Mouse (Mus musculus): ENCODE results near the gene Mdh2. TPM values are rescaled to one million over a fixed set of nuclear protein-coding genes. Genes with fewer than 3 reads are reported as not detected.

Mdh2 gene
- polyA plus RNA-seq (2016; fragmentation: Nextera tagmentation; extraction: Ambion mirVana): 856 and 984 TPM in 2 replicates

DNA sequence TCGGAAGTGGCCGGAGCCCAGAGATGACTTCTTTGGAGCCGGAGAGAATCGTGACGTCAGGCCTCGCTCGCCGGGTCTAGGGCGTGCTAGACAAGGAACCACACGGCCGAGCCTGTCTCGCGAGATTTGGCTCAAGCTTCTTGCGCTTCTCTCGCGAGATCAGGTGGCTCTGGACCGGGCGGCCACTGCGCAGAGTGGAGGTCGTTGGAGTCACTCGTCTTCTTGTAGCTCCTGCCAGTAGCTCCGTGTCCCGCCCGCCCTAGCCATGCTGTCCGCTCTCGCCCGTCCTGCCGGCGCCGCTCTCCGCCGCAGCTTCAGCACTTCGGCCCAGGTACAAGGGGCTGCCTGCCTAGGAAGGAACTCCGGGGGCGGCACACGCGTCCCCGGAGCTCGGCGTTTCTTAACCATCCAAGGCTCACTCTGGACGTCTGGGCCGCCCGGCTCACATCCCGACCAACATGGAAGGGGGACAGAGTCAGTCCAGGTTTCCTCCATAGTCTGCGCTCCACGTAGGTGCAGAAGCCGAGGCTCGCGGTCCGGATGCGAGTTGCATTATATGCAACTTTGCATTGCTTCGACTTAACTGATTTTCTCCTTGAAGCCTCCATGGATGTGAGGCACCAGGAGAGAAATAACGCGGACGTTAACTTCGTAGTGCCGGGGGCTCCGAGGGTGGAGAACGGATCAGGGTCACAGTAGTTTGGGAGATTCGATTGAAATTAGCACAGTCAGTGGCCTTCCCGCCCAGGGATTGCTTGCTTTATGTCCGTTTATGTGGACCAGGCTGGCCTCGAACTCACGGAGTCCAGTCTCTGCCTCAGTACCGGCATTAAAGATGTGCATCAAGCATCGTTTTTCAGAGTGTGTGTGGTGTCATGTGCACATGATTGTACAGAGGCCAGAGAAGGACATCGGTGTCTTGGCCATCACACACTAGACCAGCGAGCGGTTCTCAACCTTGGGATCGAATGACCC lies at the start of gene Mdh2:
Gene Mdh2 (plus strand): TSS at position 10 of the 975 bp plus-strand sequence.
- H3K4me3 ChIP-seq: peak within 1 kb of the TSS; percentile 91
- no peaks in the 10 kb centered on the region for H3K27me3 ChIP-seq (ENCODE audit: insufficient read depth, poor library complexity, severe bottlenecking)
- H3K9me3 ChIP-seq: no peaks in the 10 kb centered on the region
- peaks cover 22% of the 10 kb centered on the region for H3K4me1 ChIP-seq
- peaks cover 32% of the 10 kb centered on the region for H3K36me3 ChIP-seq
- H3K27ac ChIP-seq: peak within 1 kb of the TSS; percentile 98
- DNase-seq (ENCODE audit: low spot score): peak; percentile 100
- WGBS: under 1% methylated on average over 70 of the region's 70 CpGs

DNA sequence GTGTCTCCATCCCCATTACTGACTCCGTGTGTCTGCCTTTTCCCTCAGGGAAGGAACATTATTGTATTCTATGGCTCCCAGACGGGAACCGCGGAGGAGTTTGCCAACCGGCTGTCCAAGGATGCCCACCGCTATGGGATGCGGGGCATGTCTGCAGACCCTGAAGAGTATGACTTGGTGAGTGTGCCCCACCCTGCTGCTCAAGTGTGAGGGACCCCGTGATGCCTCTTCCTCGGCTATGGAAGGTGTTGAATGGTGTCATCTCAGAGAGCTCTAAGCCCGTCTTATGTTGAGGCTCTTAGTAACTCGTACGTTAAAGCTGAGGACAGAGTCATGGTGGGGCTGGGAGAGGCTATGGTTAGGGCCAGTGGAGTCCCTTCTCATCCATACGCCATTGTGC lies 48.9 kb upstream of the Mdh2 start:
- DNase-seq (ENCODE audit: low spot score): no peak
- WGBS: 91% methylated on average over 13 of the region's 13 CpGs

DNA sequence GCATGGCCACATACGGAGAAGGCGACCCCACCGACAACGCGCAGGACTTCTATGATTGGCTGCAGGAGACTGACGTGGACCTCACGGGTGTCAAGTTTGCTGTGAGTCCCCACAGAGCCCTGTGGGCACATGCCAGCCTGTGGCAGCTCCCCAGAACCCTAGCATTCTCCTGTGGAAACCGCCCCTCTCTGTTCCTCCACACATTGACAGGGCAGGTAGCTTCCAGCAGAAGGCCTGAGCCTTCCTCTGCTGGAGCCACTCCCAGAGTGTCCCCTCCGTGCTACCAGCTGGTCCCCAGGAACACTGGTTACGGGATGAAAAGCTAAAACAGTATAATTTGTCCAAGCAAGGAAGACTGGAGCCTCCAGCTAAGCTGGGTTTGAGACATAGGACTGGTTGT lies 48.0 kb upstream of the Mdh2 start:
- WGBS: 93% methylated on average over 10 of the region's 10 CpGs
- H3K4me3 ChIP-seq: no peak overlapping the region
- H3K4me1 ChIP-seq: peaks cover 21% of the 10 kb centered on the region
- no peaks in the 10 kb centered on the region for H3K9me3 ChIP-seq
- no peak for DNase-seq (ENCODE audit: low spot score)
- no peaks in the 10 kb centered on the region for H3K27me3 ChIP-seq (ENCODE audit: insufficient read depth, poor library complexity, severe bottlenecking)
- peaks cover 70% of the 10 kb centered on the region for H3K36me3 ChIP-seq
- no peak overlapping the region for H3K27ac ChIP-seq

More for the DNA sequence above, 48.9 kb upstream of the Mdh2 start:
- Histone ChIP-seq H3K36me3 (peaks cover 60% of the 10 kb centered on the region), H3K4me3 (no peak overlapping the region), H3K9me3 (no peaks in the 10 kb centered on the region), H3K27ac (no peak overlapping the region), H3K27me3 (ENCODE audit: insufficient read depth, poor library complexity, severe bottlenecking) (no peaks in the 10 kb centered on the region), H3K4me1 (peaks cover 31% of the 10 kb centered on the region)

DNA sequence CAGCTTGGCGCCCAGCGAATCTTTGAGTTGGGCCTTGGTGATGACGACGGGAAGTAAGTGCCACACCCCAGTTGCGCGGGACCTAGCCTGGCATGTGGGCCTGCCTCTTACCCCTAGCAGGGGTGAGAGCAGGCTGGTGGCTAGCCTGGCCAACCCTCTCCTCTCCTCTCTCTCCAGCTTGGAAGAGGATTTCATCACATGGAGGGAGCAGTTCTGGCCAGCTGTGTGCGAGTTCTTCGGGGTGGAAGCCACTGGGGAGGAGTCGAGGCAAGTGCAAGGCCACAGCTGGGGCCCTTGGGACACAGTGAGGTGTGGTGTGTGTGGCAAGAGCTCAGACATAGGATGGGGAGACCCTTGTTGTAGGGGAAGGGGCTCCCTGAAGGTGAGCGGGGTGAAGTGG lies 47.4 kb upstream of the Mdh2 start:
- DNase-seq (ENCODE audit: low spot score): no peak
- Histone ChIP-seq H3K27me3 (ENCODE audit: insufficient read depth, poor library complexity, severe bottlenecking) (no peaks in the 10 kb centered on the region), H3K4me3 (no peak overlapping the region), H3K36me3 (peaks cover 76% of the 10 kb centered on the region), H3K4me1 (peaks cover 15% of the 10 kb centered on the region), H3K9me3 (no peaks in the 10 kb centered on the region), H3K27ac (no peak overlapping the region)
- WGBS: 88% methylated on average over 10 of the region's 10 CpGs

DNA sequence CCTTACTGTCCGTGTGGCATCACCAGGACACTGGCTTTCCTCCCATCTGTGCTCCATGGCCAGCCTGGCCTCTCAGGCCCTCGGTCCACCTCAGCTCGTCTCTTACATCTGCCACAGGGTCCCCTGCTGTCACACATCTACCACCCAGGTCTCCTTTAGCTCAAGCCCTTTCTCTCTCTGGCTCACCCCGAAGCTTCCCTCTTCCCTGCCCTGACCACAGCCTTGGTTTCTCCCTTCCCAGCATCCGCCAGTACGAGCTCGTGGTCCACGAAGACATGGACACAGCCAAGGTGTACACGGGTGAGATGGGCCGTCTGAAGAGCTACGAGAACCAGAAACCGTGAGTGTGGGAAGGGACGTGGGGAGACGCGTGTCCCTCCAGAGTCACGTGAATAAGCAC lies 47.0 kb upstream of the Mdh2 start:
- DNase-seq (ENCODE audit: low spot score): no peak
- 89% methylated on average over 16 of the region's 16 CpGs for WGBS
- no peaks in the 10 kb centered on the region for H3K9me3 ChIP-seq
- no peak overlapping the region for H3K4me3 ChIP-seq
- H3K4me1 ChIP-seq: peaks cover 11% of the 10 kb centered on the region
- no peaks in the 10 kb centered on the region for H3K27me3 ChIP-seq (ENCODE audit: insufficient read depth, poor library complexity, severe bottlenecking)
- peaks cover 80% of the 10 kb centered on the region for H3K36me3 ChIP-seq
- H3K27ac ChIP-seq: no peak overlapping the region

DNA sequence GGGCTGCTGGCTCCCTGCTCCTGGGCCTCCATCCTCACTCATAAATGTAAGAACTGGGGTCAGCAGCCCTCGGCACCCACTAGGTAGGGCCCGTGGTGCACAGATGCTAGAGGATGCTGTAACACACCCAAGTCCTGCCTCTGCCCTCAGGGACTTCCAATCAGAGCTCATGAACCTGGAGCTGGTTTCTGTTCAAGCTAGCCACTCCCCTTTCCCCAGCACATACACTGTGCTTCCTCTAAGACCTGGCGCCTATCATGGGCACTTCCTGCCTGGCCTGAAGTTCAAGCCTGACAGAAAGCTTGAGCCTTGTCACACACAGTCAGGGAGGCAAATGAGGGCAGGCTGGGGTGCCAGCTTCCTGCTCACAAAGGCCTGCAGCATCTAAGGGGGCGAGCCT lies 45.2 kb upstream of the Mdh2 start:
- DNase-seq (ENCODE audit: low spot score): no peak
- Histone ChIP-seq H3K4me3 (no peak overlapping the region), H3K4me1 (peaks cover 3% of the 10 kb centered on the region; the same call in 1 of the 2 replicates), H3K27ac (no peak overlapping the region), H3K36me3 (peaks cover 90% of the 10 kb centered on the region), H3K9me3 (no peaks in the 10 kb centered on the region), H3K27me3 (ENCODE audit: insufficient read depth, poor library complexity, severe bottlenecking) (no peaks in the 10 kb centered on the region)
- 88% methylated on average over 4 of the region's 4 CpGs for WGBS

DNA sequence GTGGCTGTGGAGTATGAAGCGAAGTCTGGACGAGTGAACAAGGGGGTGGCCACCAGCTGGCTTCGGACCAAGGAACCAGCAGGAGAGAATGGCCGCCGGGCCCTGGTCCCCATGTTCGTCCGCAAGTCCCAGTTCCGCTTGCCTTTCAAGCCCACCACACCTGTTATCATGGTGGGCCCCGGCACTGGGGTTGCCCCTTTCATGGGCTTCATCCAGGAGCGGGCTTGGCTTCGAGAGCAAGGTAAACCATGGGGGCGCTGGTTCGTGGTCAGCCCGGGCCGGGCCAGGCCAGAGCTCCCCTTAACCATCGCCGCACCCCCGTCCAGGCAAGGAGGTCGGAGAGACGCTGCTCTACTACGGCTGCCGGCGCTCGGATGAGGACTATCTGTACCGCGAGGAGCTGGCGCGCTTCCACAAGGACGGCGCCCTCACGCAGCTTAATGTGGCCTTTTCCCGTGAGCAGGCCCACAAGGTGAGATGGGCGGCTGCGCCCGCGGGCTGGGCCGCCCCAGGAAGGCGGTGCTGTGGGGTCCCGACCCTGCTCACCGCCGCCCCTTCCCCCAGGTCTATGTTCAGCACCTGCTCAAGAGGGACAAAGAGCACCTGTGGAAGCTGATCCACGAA lies 44.1 kb upstream of the Mdh2 start:
- no peak for DNase-seq (ENCODE audit: low spot score)
- no peak overlapping the region for H3K27ac ChIP-seq
- peaks cover 6% of the 10 kb centered on the region; the same call in 1 of the 2 replicates for H3K4me1 ChIP-seq
- no peak overlapping the region for H3K4me3 ChIP-seq
- WGBS: 89% methylated on average over 42 of the region's 42 CpGs
- no peaks in the 10 kb centered on the region for H3K9me3 ChIP-seq
- H3K27me3 ChIP-seq (ENCODE audit: insufficient read depth, poor library complexity, severe bottlenecking): no peaks in the 10 kb centered on the region
- H3K36me3 ChIP-seq: peaks cover 82% of the 10 kb centered on the region

DNA sequence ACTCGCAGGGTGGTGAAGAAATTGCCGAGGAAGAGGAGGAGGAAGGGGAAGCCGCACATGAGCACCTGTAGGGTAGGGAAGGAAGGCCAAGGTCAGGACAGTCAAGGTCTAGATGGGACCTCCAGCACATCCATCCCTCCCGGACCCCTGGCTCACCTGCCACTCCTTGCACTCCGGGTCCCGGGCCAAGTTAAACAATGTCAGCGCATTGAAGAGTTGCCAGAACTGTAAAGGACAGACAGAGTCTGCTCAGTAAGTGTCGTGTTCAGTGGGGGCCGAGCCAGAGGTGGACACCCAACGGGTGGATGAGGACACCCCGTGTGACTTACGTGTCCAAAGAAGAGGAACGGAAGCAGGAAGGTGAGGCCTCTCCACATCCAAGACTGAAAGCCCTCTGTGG lies 42.5 kb upstream of the Mdh2 start:
- WGBS: 92% methylated on average over 13 of the region's 13 CpGs
- no peak overlapping the region for H3K4me3 ChIP-seq

DNA sequence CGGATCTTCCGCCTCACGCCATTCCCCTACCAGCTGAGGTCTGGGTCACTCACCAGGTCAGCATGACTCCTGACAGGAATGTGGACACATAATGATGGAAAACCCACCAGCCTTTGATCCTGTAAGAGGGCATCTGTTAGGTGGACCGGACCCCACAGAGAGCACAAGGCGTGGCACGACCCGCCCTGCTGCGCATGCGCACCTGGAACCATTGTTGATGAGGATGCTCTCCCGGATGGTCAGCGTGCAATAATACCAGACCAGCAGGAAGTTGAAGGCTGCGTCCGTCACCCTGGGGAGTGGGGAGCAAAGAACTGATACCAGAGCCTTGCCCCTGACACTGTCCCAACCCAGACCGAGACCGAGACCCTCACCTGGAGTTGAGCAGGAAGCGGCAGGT lies 41.7 kb upstream of the Mdh2 start:
- Histone ChIP-seq H3K27me3 (ENCODE audit: insufficient read depth, poor library complexity, severe bottlenecking) (no peaks in the 10 kb centered on the region), H3K36me3 (peaks cover 74% of the 10 kb centered on the region), H3K27ac (no peak overlapping the region), H3K4me3 (no peak overlapping the region), H3K4me1 (peaks cover 6% of the 10 kb centered on the region; the same call in 1 of the 2 replicates), H3K9me3 (no peaks in the 10 kb centered on the region)
- 93% methylated on average over 16 of the region's 16 CpGs for WGBS
- DNase-seq (ENCODE audit: low spot score): no peak

More for the DNA sequence above, 42.5 kb upstream of the Mdh2 start:
- DNase-seq (ENCODE audit: low spot score): no peak
- no peak overlapping the region for H3K27ac ChIP-seq
- peaks cover 75% of the 10 kb centered on the region for H3K36me3 ChIP-seq
- peaks cover 6% of the 10 kb centered on the region; the same call in 1 of the 2 replicates for H3K4me1 ChIP-seq
- H3K27me3 ChIP-seq (ENCODE audit: insufficient read depth, poor library complexity, severe bottlenecking): no peaks in the 10 kb centered on the region
- no peaks in the 10 kb centered on the region for H3K9me3 ChIP-seq

DNA sequence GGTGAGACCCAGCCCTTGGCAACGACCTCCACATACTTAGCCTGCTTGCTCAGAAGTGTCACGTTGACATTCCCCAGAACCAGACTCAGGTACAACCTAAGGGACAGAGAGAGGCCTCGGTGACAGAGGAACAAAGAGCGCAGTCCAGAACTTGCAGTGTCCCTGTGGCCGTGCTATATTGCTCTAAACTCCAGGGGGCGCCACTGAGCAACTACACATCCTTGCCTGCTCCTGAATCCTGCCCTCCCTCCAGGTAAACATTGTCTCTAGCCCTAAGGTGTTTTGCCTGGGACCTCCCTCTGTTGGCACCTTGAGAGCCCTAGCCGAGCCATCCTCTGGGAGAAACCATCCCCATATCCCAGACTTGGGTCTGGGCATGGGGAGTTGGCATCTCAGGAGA lies 41.1 kb upstream of the Mdh2 start:
- no peak overlapping the region for H3K27ac ChIP-seq
- peaks cover 6% of the 10 kb centered on the region; the same call in 1 of the 2 replicates for H3K4me1 ChIP-seq
- 64% methylated on average over 7 of the region's 7 CpGs for WGBS
- H3K36me3 ChIP-seq: peaks cover 74% of the 10 kb centered on the region
- H3K27me3 ChIP-seq (ENCODE audit: insufficient read depth, poor library complexity, severe bottlenecking): no peaks in the 10 kb centered on the region
- no peak overlapping the region for H3K4me3 ChIP-seq
- DNase-seq (ENCODE audit: low spot score): no peak
- H3K9me3 ChIP-seq: no peaks in the 10 kb centered on the region

DNA sequence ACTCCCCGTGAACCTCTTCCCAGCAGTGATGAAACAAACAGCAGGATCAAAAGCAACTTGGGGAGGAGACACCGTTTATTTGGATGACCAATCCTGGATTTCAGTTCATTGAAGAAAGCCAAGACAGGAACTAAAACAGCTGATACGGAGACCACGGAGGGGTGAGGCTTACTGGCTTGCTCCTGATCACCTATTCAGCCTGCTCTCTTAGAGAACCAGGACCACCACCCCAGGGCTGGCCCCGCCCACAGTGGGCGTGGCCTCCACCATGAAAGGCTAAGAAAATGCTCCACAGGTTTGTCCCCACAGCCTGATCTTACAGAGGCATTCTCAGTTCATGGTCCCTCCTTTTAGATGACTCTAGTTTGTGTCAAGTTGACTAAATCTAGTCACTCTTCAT lies 40.0 kb upstream of the Mdh2 start:
- no peak overlapping the region for H3K27ac ChIP-seq
- no peak for DNase-seq (ENCODE audit: low spot score)
- no peaks in the 10 kb centered on the region for H3K9me3 ChIP-seq
- H3K4me1 ChIP-seq: peaks cover 14% of the 10 kb centered on the region
- no peak overlapping the region for H3K4me3 ChIP-seq
- no peaks in the 10 kb centered on the region for H3K27me3 ChIP-seq (ENCODE audit: insufficient read depth, poor library complexity, severe bottlenecking)
- H3K36me3 ChIP-seq: peaks cover 65% of the 10 kb centered on the region
- 22% methylated on average over 6 of the region's 6 CpGs for WGBS

DNA sequence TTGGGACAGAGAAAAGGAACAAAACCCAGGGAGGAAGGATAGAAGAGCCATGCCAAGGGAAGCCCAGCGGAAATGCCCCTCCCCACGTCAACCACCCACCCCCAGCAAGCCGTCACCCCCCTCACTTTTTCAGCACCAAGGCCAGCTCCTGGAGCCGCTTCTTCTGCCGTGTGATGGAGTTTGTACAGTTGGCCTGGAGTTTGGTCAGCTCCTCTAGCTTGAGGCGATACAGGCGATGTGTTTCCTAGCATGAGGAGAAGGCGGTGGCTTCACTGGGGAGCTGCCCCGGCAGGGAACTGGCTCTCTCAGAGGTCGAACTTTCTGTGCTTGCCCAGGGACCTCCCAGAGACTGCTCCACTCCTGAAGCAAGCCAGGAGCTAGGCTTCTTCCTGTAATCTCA lies 36.1 kb upstream of the Mdh2 start:
- Histone ChIP-seq H3K4me3 (no peak overlapping the region), H3K27me3 (ENCODE audit: insufficient read depth, poor library complexity, severe bottlenecking) (peaks cover 7% of the 10 kb centered on the region; the same call in 1 of the 2 replicates), H3K27ac (no peak overlapping the region), H3K36me3 (peaks cover 26% of the 10 kb centered on the region), H3K4me1 (peaks cover 27% of the 10 kb centered on the region), H3K9me3 (no peaks in the 10 kb centered on the region)
- DNase-seq (ENCODE audit: low spot score): no peak
- 50% methylated on average over 10 of the region's 10 CpGs for WGBS

Data from heart, embryonic 10.5 days (tissue).